Mouse (Mus musculus) liver, embryonic 14.5 days (tissue): ENCODE measurements at regions not wholly inside any gene's neighbourhood (a gene's known extent, or its start where the extent isn't known, plus 50 kb on each side); places are given as distances from the start of the nearest gene placed in this dataset.

Source experiments
- CTCF ChIP-seq: IDR thresholded peaks from 2 replicates; pipeline ENCODE4 v1.5.1; 2016; ENCODE audit warnings: antibody characterized with exemption, low read depth, control low read depth
- EP300 ChIP-seq: IDR thresholded peaks from 2 replicates; pipeline ENCODE4 v1.6.1; 2016; ENCODE audit warnings: antibody characterized with exemption, low read depth

- TF ChIP-seq CTCF = no peak
- TF ChIP-seq EP300 = no peak
Measured at GRCm38 (mm10) chr11:6949051-6949450, 111.6 kb upstream of the Gm11983 start.
